Comparison of ENCODE assay signal across 16 mouse cellular contexts in genomic region chr12:117156256-117156655, GRCm38 (mm10).
A peak's percentile ranks its signal among the peaks of the same experiment; 100 is the strongest.
DNase-seq lines count a peak whose midpoint lies in the region; ATAC-seq and TF ChIP-seq lines count a peak whose summit lies in the region.
"Had no signal": no experiment of that assay in that cellular context is flagged by ENCODE, and none has a peak within 500 bp of the region (broad histone marks: within the 10 kb centered on the region; RNA-seq: fewer than 3 reads in every experiment).

No protein-coding gene starts in this region.

- H3K36me3 ChIP-seq in embryonic facial prominence, embryonic 10.5 days (replicated peaks): peaks cover 5% of the 10 kb centered on the region; the same call in 1 of the 2 replicates
- H3K36me3 ChIP-seq in forebrain, embryonic 13.5 days (ENCODE audit: poor library complexity, severe bottlenecking): no peaks in the 10 kb centered on the region; the same call in 1 of the 2 replicates
- H3K36me3 ChIP-seq in hindbrain, embryonic 16.5 days (ENCODE audit: control insufficient read depth, insufficient read depth, low read length): no peaks in the 10 kb centered on the region
- H3K36me3 ChIP-seq in midbrain, embryonic 16.5 days (ENCODE audit: control insufficient read depth, insufficient read depth, low read length): no peaks in the 10 kb centered on the region
- H3K36me3 ChIP-seq in liver, postnatal 0 days (replicated peaks; ENCODE audit: insufficient read depth, low read length): no peaks in the 10 kb centered on the region
- H3K36me3 ChIP-seq: heart, embryonic 15.5 days; liver, embryonic 12.5 days had no signal

- TF ChIP-seq EP300 in liver, postnatal 0 days (IDR thresholded peaks at IDR 0.05; ENCODE audit: low read depth): no peak

- H3K4me3 ChIP-seq in embryonic facial prominence, embryonic 10.5 days: peak overlapping the region; percentile 77
- H3K4me3 ChIP-seq in forebrain, embryonic 13.5 days: peak overlapping the region; percentile 73
- H3K4me3 ChIP-seq in hindbrain, embryonic 16.5 days (ENCODE audit: low read length): peak overlapping the region; percentile 71
- H3K4me3 ChIP-seq in midbrain, embryonic 16.5 days (ENCODE audit: low read depth, low read length): peak overlapping the region; percentile 68
- H3K4me3 ChIP-seq in liver, postnatal 0 days (ENCODE audit: low read depth, low read length): no peak overlapping the region
- H3K4me3 ChIP-seq: heart, embryonic 15.5 days; liver, embryonic 12.5 days; myocyte had no signal

- DNase-seq in embryonic facial prominence, embryonic 10.5 days (ENCODE audit: low spot score): no peak
- DNase-seq in liver, postnatal 0 days: no peak
- DNase-seq in B cell, adult 2 months: no peak
- DNase-seq: cerebellum, adult 8-10 months; gastrocnemius, postnatal 36 days; kidney, postnatal 25 days; lung, postnatal 10 days; thymus, postnatal 4 days had no signal

- 16% methylated on average over 5 of the region's 5 CpGs for WGBS in embryonic facial prominence, embryonic 10.5 days
- WGBS in forebrain, embryonic 13.5 days: 4% methylated on average over 5 of the region's 5 CpGs
- 19% methylated on average over 5 of the region's 5 CpGs for WGBS in hindbrain, embryonic 16.5 days
- WGBS in midbrain, embryonic 16.5 days: 2% methylated on average over 5 of the region's 5 CpGs
- 26% methylated on average over 5 of the region's 5 CpGs for WGBS in liver, postnatal 0 days (ENCODE audit: insufficient replicate concordance)

- ATAC-seq in forebrain, embryonic 13.5 days: no peak
- no peak for ATAC-seq in hindbrain, embryonic 16.5 days
- no peak for ATAC-seq in midbrain, embryonic 16.5 days
- no peak for ATAC-seq in liver, postnatal 0 days
- ATAC-seq in CD4-positive, CD25-positive, alpha-beta regulatory T cell, adult 4 months: no peak
- ATAC-seq: inflammation-experienced regulatory T-cells, adult 6 months; liver, embryonic 12.5 days had no signal

- H3K27ac ChIP-seq in embryonic facial prominence, embryonic 10.5 days (replicated peaks): peak overlapping the region; percentile 89
- H3K27ac ChIP-seq in forebrain, embryonic 13.5 days: peak overlapping the region; percentile 95
- peak overlapping the region; percentile 67 for H3K27ac ChIP-seq in hindbrain, embryonic 16.5 days (ENCODE audit: low read depth, low read length)
- H3K27ac ChIP-seq in midbrain, embryonic 16.5 days (ENCODE audit: low read length): peak overlapping the region; percentile 96
- no peak overlapping the region for H3K27ac ChIP-seq in liver, postnatal 0 days (ENCODE audit: low read depth)
- H3K27ac ChIP-seq: heart, embryonic 15.5 days; liver, embryonic 12.5 days had no signal

- no peak for TF ChIP-seq CTCF in liver, postnatal 0 days (IDR thresholded peaks at IDR 0.05; ENCODE audit: low read depth)

- H3K27me3 ChIP-seq in embryonic facial prominence, embryonic 10.5 days (replicated peaks; ENCODE audit: low read depth, poor library complexity, severe bottlenecking): peaks cover 100% of the 10 kb centered on the region
- peaks cover 79% of the 10 kb centered on the region for H3K27me3 ChIP-seq in forebrain, embryonic 13.5 days
- H3K27me3 ChIP-seq in hindbrain, embryonic 16.5 days (replicated peaks; ENCODE audit: control insufficient read depth, insufficient read depth, low read length): peaks cover 19% of the 10 kb centered on the region
- no peaks in the 10 kb centered on the region for H3K27me3 ChIP-seq in midbrain, embryonic 16.5 days (ENCODE audit: control insufficient read depth, insufficient read depth, low read depth, low read length)
- H3K27me3 ChIP-seq in liver, postnatal 0 days (ENCODE audit: insufficient read depth, low read length): peaks cover 97% of the 10 kb centered on the region

- no peaks in the 10 kb centered on the region for H3K9me3 ChIP-seq in embryonic facial prominence, embryonic 10.5 days
- no peaks in the 10 kb centered on the region for H3K9me3 ChIP-seq in forebrain, embryonic 13.5 days (replicated peaks)
- H3K9me3 ChIP-seq in hindbrain, embryonic 16.5 days (ENCODE audit: control insufficient read depth, low read length): no peaks in the 10 kb centered on the region
- no peaks in the 10 kb centered on the region for H3K9me3 ChIP-seq in midbrain, embryonic 16.5 days (replicated peaks; ENCODE audit: control insufficient read depth, low read length, poor library complexity, severe bottlenecking)
- H3K9me3 ChIP-seq in liver, postnatal 0 days (ENCODE audit: low read length): no peaks in the 10 kb centered on the region
- H3K9me3 ChIP-seq: heart, embryonic 15.5 days; liver, embryonic 12.5 days had no signal

- peaks cover 86% of the 10 kb centered on the region for H3K4me1 ChIP-seq in embryonic facial prominence, embryonic 10.5 days
- H3K4me1 ChIP-seq in forebrain, embryonic 13.5 days: peaks cover 61% of the 10 kb centered on the region
- H3K4me1 ChIP-seq in hindbrain, embryonic 16.5 days (ENCODE audit: control insufficient read depth, insufficient read depth, low read depth, low read length): peaks cover 41% of the 10 kb centered on the region
- H3K4me1 ChIP-seq in midbrain, embryonic 16.5 days (ENCODE audit: control insufficient read depth, insufficient read depth, low read length): peaks cover 59% of the 10 kb centered on the region
- no peaks in the 10 kb centered on the region for H3K4me1 ChIP-seq in liver, postnatal 0 days (ENCODE audit: insufficient read depth)
- H3K4me1 ChIP-seq: liver, embryonic 12.5 days had no signal

- H3K9ac ChIP-seq in forebrain, embryonic 13.5 days: peak overlapping the region; percentile 92
- H3K9ac ChIP-seq in hindbrain, embryonic 16.5 days (ENCODE audit: low read depth, low read length): peak overlapping the region; percentile 83
- H3K9ac ChIP-seq in midbrain, embryonic 16.5 days (ENCODE audit: low read depth, low read length): peak overlapping the region; percentile 91
- no peak overlapping the region for H3K9ac ChIP-seq in liver, postnatal 0 days (replicated peaks)
- H3K9ac ChIP-seq: heart, embryonic 15.5 days; liver, embryonic 12.5 days had no signal

- peak overlapping the region; percentile 68 for H3K4me2 ChIP-seq in forebrain, embryonic 13.5 days
- H3K4me2 ChIP-seq in hindbrain, embryonic 16.5 days (ENCODE audit: low read length): peak overlapping the region; percentile 73
- peak overlapping the region; percentile 64 for H3K4me2 ChIP-seq in midbrain, embryonic 16.5 days (ENCODE audit: low read length)
- H3K4me2 ChIP-seq in liver, postnatal 0 days (ENCODE audit: low read depth, low read length): no peak overlapping the region
- H3K4me2 ChIP-seq: heart, embryonic 15.5 days; liver, embryonic 12.5 days had no signal
